Mouse (Mus musculus) c-Kit-negative CD71-positive TER-119-positive erythroid progenitor cells, embryonic 14.5 days (primary cell): ENCODE measurements at regions not wholly inside any gene's neighbourhood (a gene's known extent, or its start where the extent isn't known, plus 50 kb on each side); places are given as distances from the start of the nearest gene placed in this dataset.

Experiments used
- DNase-seq: peaks from one replicate; pipeline ENCODE4 v3.0.0-alpha.2; 2013; ENCODE audit warnings: low read depth, low spot score

GRCm38 (mm10) chr3:38131176-38131886 is 353.3 kb downstream of the Ankrd50 start:
- DNase-seq, result no peak

GRCm38 (mm10) chr3:38130088-38130487 is 354.6 kb downstream of the Ankrd50 start:
- no peak for DNase-seq

GRCm38 (mm10) chr3:38129167-38129500 is 355.5 kb downstream of the Ankrd50 start:
- DNase-seq, result no peak

GRCm38 (mm10) chr3:38128486-38129166 is 356.0 kb downstream of the Ankrd50 start:
- DNase-seq, result no peak

- no peak for DNase-seq
These were observed 368.4 kb downstream of the Ankrd50 start for GRCm38 (mm10) chr3:38116071-38116787.

- no peak for DNase-seq
These were observed 372.1 kb downstream of the Ankrd50 start for GRCm38 (mm10) chr3:38112568-38112967.

- DNase-seq, result no peak
These were observed 379.4 kb downstream of the Ankrd50 start for GRCm38 (mm10) chr3:38105022-38105857.

GRCm38 (mm10) chr3:38104418-38104817 is 380.1 kb upstream of the Gm5148 start:
- DNase-seq, result no peak

- no peak for DNase-seq
These were observed 378.7 kb upstream of the Gm5148 start for GRCm38 (mm10) chr3:38102985-38103384.

GRCm38 (mm10) chr3:38102181-38102580 is 377.9 kb upstream of the Gm5148 start:
- no peak for DNase-seq

- DNase-seq, result no peak
These were observed 370.2 kb upstream of the Gm5148 start for GRCm38 (mm10) chr3:38094370-38094979.

- no peak for DNase-seq
These were observed 360.3 kb upstream of the Gm5148 start for GRCm38 (mm10) chr3:38084548-38084947.

- DNase-seq, result no peak
These were observed 358.1 kb upstream of the Gm5148 start for GRCm38 (mm10) chr3:38082386-38082785.

GRCm38 (mm10) chr3:38076835-38077234 is 352.5 kb upstream of the Gm5148 start:
- no peak for DNase-seq

GRCm38 (mm10) chr3:38073946-38074345 is 349.7 kb upstream of the Gm5148 start:
- DNase-seq, result no peak

GRCm38 (mm10) chr3:38055627-38056026 is 331.3 kb upstream of the Gm5148 start:
- DNase-seq, result no peak

- no peak for DNase-seq
These were observed 328.7 kb upstream of the Gm5148 start for GRCm38 (mm10) chr3:38052941-38053340.

- DNase-seq, result no peak
These were observed 327.5 kb upstream of the Gm5148 start for GRCm38 (mm10) chr3:38051748-38052147.

- no peak for DNase-seq
These were observed 326.6 kb upstream of the Gm5148 start for GRCm38 (mm10) chr3:38050856-38051255.

- no peak for DNase-seq
These were observed 326.1 kb upstream of the Gm5148 start for GRCm38 (mm10) chr3:38050366-38050765.

GRCm38 (mm10) chr3:38049290-38049689 is 325.0 kb upstream of the Gm5148 start:
- no peak for DNase-seq
